Mouse (Mus musculus) ES-Bruce4 (cell line): ENCODE results near the gene Lrmda. TPM values are rescaled to one million over a fixed set of nuclear protein-coding genes. Genes with fewer than 3 reads are reported as not detected.

Source experiments
- H3K27ac ChIP-seq: 2 replicates; pipeline ENCODE4 v1.5.1; 2012; ENCODE audit warnings: low read length, inconsistent platforms; ENCODE audit not compliant: insufficient read depth
- H3K27me3 ChIP-seq: 2 replicates; pipeline ENCODE4 v1.6.1; 2012; ENCODE audit warnings: mild to moderate bottlenecking, low read length, inconsistent platforms; ENCODE audit not compliant: control insufficient read depth, poor library complexity, insufficient read depth, severe bottlenecking
- H3K36me3 ChIP-seq: 2 replicates; pipeline ENCODE4 v1.6.1; 2012; ENCODE audit warnings: inconsistent platforms, mild to moderate bottlenecking, low read length, moderate library complexity; ENCODE audit not compliant: control insufficient read depth, poor library complexity, insufficient read depth, severe bottlenecking
- H3K4me1 ChIP-seq: one replicate; pipeline ENCODE4 v1.8.1; 2011; ENCODE audit warnings: low read length; ENCODE audit not compliant: control insufficient read depth, insufficient read depth
- H3K4me3 ChIP-seq: 2 replicates; pipeline ENCODE4 v1.5.1; 2011; ENCODE audit warnings: low read depth, mild to moderate bottlenecking, low read length
- H3K9ac ChIP-seq: 2 replicates; pipeline ENCODE4 v1.6.1; 2012; ENCODE audit warnings: low read depth, mild to moderate bottlenecking, inconsistent platforms; ENCODE audit not compliant: poor library complexity, severe bottlenecking
- H3K9me3 ChIP-seq: replicated peaks from 2 replicates; pipeline ENCODE4 v1.6.1; 2012; ENCODE audit warnings: mild to moderate bottlenecking, low read length, inconsistent platforms; ENCODE audit not compliant: control insufficient read depth, poor library complexity, insufficient read depth, severe bottlenecking
- CTCF ChIP-seq: IDR thresholded peaks from one replicate; pipeline ENCODE4 v1.8.1; 2011; ENCODE audit warnings: low read depth, low read length
- EP300 ChIP-seq: IDR thresholded peaks from 2 replicates; pipeline ENCODE4 v1.6.1; 2011; ENCODE audit warnings: low read depth, low read length; ENCODE audit not compliant: insufficient read depth
- POLR2A ChIP-seq: IDR thresholded peaks from one replicate; pipeline ENCODE4 v1.8.1; 2011; ENCODE audit warnings: low read length; ENCODE audit not compliant: insufficient read depth
- polyA plus RNA-seq: library from polyadenylated mRNA; stranded (reverse); fragments of >200 nt; gene quantifications from 2 replicates; pipeline ENCODE4 v1.2.4, GENCODE M21; 2011; ENCODE audit warnings: low read depth; ENCODE audit not compliant: missing spikeins, insufficient read depth, insufficient read length

Lrmda gene
- polyA plus RNA-seq, 1 experiment: not detected

DNA sequence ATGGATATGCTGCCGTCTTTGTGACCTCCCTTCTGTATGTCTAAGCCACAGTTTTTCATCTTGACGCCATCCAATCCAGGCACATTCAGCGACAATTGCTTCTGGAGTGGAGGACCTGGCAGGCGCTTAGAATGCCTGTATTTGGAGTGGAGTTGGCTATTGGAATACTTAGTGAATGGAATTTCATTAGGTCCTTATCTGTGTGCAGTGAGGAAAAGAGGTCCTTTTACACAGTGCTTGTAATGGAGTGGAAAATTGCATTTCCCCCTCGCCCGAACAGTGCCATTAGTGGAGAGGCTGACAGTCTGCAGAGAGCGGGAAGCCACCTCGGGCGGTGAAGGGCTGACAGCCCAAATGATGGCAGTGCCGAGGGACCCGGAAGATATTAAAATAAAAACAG lies 719.1 kb downstream of the Lrmda start:
- no peaks in the 10 kb centered on the region for H3K27me3 ChIP-seq
- no peak overlapping the region for H3K4me3 ChIP-seq
- TF ChIP-seq CTCF: no peak
- TF ChIP-seq POLR2A: no peak
- TF ChIP-seq EP300: no peak

DNA sequence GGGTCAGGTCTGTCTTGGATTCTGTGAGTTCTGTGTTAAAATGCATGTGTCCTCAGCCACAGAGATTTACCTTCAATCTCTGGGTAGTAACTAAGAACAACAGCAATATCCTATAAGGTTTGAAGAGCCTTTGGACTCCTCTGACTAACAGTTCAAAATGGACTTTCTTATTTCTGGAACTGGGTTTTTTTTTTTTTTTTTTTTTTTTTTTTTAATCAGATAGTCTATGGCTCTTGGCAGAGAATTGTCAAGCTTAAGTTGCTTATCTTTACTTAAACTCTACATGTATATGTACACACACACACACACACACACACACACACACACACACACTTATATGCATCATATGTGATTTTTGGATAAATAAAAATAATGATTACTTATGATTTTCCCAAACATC lies 723.0 kb downstream of the Lrmda start:
- no peak overlapping the region for H3K27ac ChIP-seq
- TF ChIP-seq CTCF (no peak), POLR2A (no peak), EP300 (no peak)

More for the DNA sequence above, 719.1 kb downstream of the Lrmda start:
- H3K27ac ChIP-seq: no peak overlapping the region
- H3K9ac ChIP-seq: no peak overlapping the region
- H3K4me1 ChIP-seq: no peaks in the 10 kb centered on the region
- H3K9me3 ChIP-seq: no peaks in the 10 kb centered on the region
- no peaks in the 10 kb centered on the region for H3K36me3 ChIP-seq

DNA sequence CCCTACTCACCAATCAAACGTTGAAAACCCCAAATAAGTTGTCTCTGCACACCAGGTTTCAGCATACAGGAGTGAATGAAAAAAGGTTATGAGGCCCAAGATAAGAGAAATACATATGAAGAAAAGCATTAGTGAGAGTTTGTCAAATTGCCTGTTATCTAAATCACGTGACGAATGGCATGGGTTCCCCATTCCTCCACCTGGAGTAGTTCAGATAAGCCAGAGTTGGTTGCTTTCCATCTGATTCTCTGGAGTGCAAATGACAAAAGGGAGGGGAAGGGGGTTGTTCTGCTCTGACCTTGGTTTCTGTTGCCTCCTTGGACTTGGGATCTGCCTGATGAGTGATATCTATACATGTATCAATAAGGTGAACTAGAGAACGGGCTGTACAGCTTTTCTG lies 723.8 kb downstream of the Lrmda start:
- Histone ChIP-seq H3K4me1 (no peaks in the 10 kb centered on the region), H3K9me3 (no peaks in the 10 kb centered on the region)
- TF ChIP-seq CTCF (no peak), POLR2A (no peak), EP300 (no peak)

More for the DNA sequence above, 723.0 kb downstream of the Lrmda start:
- no peaks in the 10 kb centered on the region for H3K36me3 ChIP-seq
- no peaks in the 10 kb centered on the region for H3K27me3 ChIP-seq
- no peaks in the 10 kb centered on the region for H3K9me3 ChIP-seq
- no peak overlapping the region for H3K9ac ChIP-seq
- H3K4me1 ChIP-seq: no peaks in the 10 kb centered on the region
- H3K4me3 ChIP-seq: no peak overlapping the region

DNA sequence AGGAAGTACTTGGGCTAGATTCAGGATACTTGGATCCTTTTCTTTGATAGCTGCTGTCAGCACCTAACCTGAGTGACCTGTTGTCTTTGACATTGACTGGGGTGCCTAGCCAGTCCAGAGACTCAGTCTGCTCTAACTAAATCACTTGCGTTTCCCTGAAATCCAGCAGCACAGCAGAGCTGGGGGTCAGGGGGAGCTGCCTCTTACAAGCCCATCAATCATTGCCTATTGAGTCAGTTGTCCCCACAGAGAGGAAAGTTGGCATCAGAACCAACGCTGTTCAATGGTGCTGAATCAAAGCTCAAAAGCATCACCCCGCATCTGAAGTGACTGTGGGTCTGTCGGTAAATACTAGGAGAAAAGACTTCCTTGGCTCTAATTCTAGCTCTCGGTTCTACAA lies 725.2 kb downstream of the Lrmda start:
- TF ChIP-seq EP300 (no peak), CTCF (no peak)
- no peak overlapping the region for H3K4me3 ChIP-seq
- H3K27ac ChIP-seq: no peak overlapping the region
- H3K9me3 ChIP-seq: no peaks in the 10 kb centered on the region
- no peaks in the 10 kb centered on the region for H3K4me1 ChIP-seq
- H3K27me3 ChIP-seq: no peaks in the 10 kb centered on the region
- H3K36me3 ChIP-seq: no peaks in the 10 kb centered on the region
- H3K9ac ChIP-seq: no peak overlapping the region

More for the DNA sequence above, 723.8 kb downstream of the Lrmda start:
- Histone ChIP-seq H3K27ac (no peak overlapping the region), H3K4me3 (no peak overlapping the region), H3K36me3 (no peaks in the 10 kb centered on the region), H3K27me3 (no peaks in the 10 kb centered on the region), H3K9ac (no peak overlapping the region)

DNA sequence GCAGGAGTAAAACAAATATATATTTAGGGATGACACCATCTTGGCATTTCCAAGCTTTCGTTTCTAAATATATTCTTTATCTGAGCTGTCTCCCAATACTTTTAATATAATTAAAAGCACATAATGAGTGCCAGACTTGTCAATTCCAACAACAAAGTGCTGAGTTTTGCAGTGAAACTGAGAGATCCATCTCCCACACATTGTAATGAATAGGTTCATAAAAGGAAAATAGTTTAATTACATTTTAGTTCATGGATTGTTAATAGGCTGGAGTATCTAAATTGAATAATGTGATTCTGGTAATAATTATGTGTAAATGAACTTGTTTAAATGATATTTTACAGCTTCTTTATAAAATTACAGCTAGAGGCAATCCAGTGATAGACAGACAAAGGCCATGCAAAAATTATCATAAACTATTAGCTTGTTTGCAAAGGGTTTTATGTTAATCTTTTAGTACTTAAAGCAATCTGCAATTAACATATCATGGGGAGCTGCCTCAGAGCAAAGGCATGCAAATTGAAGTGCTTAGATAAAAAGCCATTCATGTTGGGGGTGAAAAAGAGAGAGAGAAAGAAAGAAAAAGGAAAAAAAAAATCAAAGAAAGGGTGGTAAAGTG lies 725.9 kb downstream of the Lrmda start:
- Histone ChIP-seq H3K4me1 (no peaks in the 10 kb centered on the region), H3K27ac (no peak overlapping the region), H3K27me3 (no peaks in the 10 kb centered on the region), H3K9me3 (no peaks in the 10 kb centered on the region), H3K4me3 (no peak overlapping the region), H3K36me3 (no peaks in the 10 kb centered on the region), H3K9ac (no peak overlapping the region)
- TF ChIP-seq EP300 (no peak), CTCF (no peak), POLR2A (no peak)

DNA sequence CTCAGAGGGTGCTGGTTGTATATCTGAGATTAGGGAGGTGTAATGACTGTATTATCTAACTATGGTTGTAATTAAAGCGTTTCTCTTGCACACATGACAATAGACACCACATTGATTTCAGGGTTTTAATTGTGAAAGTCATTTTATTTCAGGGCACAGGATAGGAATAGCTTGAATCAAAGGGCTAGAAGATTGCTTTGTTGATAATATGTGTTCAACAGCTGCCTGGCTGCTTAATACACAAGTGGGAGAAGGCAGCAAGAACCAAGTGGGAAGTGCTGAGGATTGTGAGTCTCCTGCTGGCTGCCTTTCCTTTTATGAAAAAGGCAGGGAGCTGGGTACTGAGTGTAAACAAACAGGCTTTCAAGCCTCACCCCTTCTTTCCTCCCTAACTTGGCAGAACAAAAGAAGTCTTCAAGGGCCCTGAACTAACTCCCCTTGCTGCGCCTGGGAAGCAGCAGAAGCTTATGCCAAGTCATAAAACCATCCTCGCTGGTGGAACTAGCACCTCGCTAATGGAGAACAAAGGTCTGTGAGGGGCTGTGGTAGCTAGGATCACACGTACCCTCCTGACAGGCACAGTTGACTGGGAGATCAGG lies 726.5 kb downstream of the Lrmda start:
- Histone ChIP-seq H3K27me3 (no peaks in the 10 kb centered on the region), H3K4me3 (no peak overlapping the region), H3K27ac (no peak overlapping the region), H3K4me1 (no peaks in the 10 kb centered on the region), H3K36me3 (no peaks in the 10 kb centered on the region), H3K9me3 (no peaks in the 10 kb centered on the region), H3K9ac (no peak overlapping the region)
- TF ChIP-seq CTCF (no peak), EP300 (no peak), POLR2A (no peak)
